Mouse (Mus musculus) heart, postnatal 0 days (tissue): ENCODE measurements around the gene Tspan1. TPM values are rescaled to one million over a fixed set of nuclear protein-coding genes. Genes with fewer than 3 reads are reported as not detected.

Experiments
- ATAC-seq: fragments of 200-750 bp; cut with Nextera tagmentation; 2 replicates; pipeline ENCODE4 v1.8.0; 2017; ENCODE audit warnings: low read depth, moderate number of reproducible peaks, moderate library complexity; ENCODE audit not compliant: insufficient read depth
- DNase-seq: peaks from one replicate; pipeline ENCODE4 v3.0.0-alpha.2; 2016; ENCODE audit warnings: low spot score
- H3K27ac ChIP-seq: fragments of 300-500 bp; sonication (generic); 2 replicates; pipeline ENCODE4 v1.5.1; 2014; ENCODE audit warnings: low read depth, mild to moderate bottlenecking
- H3K27me3 ChIP-seq: fragments of 300-500 bp; sonication (generic); 2 replicates; pipeline ENCODE4 v1.6.1; 2014; ENCODE audit warnings: low read length, mixed read lengths; ENCODE audit not compliant: control insufficient read depth, insufficient read depth
- H3K36me3 ChIP-seq: fragments of 300-500 bp; sonication (generic); replicated peaks from 2 replicates; pipeline ENCODE4 v1.6.1; 2014; ENCODE audit warnings: low read length, mixed read lengths; ENCODE audit not compliant: control insufficient read depth, insufficient read depth
- H3K4me1 ChIP-seq: fragments of 300-500 bp; sonication (generic); 2 replicates; pipeline ENCODE4 v1.6.1; 2014; ENCODE audit warnings: antibody characterized with exemption; ENCODE audit not compliant: control insufficient read depth, insufficient read depth
- H3K4me2 ChIP-seq: fragments of 300-500 bp; sonication (generic); 2 replicates; pipeline ENCODE4 v1.6.1; 2014; ENCODE audit warnings: low read depth, mild to moderate bottlenecking, low read length, moderate library complexity
- H3K4me3 ChIP-seq: fragments of 300-500 bp; sonication (generic); 2 replicates; pipeline ENCODE4 v1.5.1; 2014; ENCODE audit warnings: low read depth, low read length
- H3K9ac ChIP-seq: fragments of 300-500 bp; sonication (generic); replicated peaks from 2 replicates; pipeline ENCODE4 v1.6.1; 2014; ENCODE audit warnings: low read depth, low read length, mixed read lengths
- H3K9me3 ChIP-seq: fragments of 300-500 bp; sonication (generic); replicated peaks from 2 replicates; pipeline ENCODE4 v1.6.1; 2016; ENCODE audit warnings: low read length; ENCODE audit not compliant: control insufficient read depth
- CTCF ChIP-seq: IDR thresholded peaks from 2 replicates; pipeline ENCODE4 v1.5.1; 2016; ENCODE audit warnings: antibody characterized with exemption, control low read depth, low read depth
- EP300 ChIP-seq: IDR thresholded peaks from 2 replicates; pipeline ENCODE4 v1.6.1; 2016; ENCODE audit warnings: antibody characterized with exemption, low read depth
- WGBS: fragments of 180-500 bp; shearing (Covaris S2); extraction: QIAGEN DNeasy Blood & Tissue Kit; methylation state at CpG from one replicate; pipeline ENCODE4 v1.1.7; 2014; 5-methylcytosine and 5-hydroxymethylcytosine counted together
- polyA plus RNA-seq: library from polyadenylated mRNA; unstranded; fragments of >200 nt; fragmentation: Nextera tagmentation; extraction: Ambion mirVana; gene quantifications from 2 replicates; pipeline ENCODE4 v1.2.1, GENCODE M21; 2015
- total RNA-seq: library from RNA; depleted of rRNA; stranded (reverse); fragments of >200 nt; gene quantifications from 2 replicates; pipeline ENCODE4 v1.2.3, GENCODE M21; 2014; ENCODE audit warnings: low replicate concordance

Gene Tspan1
- total and polyA plus RNA-seq, 2 experiments from 2014 or later, result not detected

GRCm38 (mm10) chr4:116149812-116150155 lies 17.6 kb downstream of the Tspan1 start:
- Histone ChIP-seq H3K27me3 (no peaks in the 10 kb centered on the region), H3K4me3 (peak overlapping the region; percentile 76), H3K4me1 (peaks cover 10% of the 10 kb centered on the region; the same call in 1 of the 2 replicates), H3K27ac (peak overlapping the region; percentile 93), H3K36me3 (peaks cover 31% of the 10 kb centered on the region), H3K9me3 (no peaks in the 10 kb centered on the region), H3K9ac (peak overlapping the region; percentile 94), H3K4me2 (peak overlapping the region; percentile 72)
- TF ChIP-seq EP300 (no peak), CTCF (no peak)
- DNase-seq, result peak; percentile 23
- ATAC-seq, result no peak; the same call in 1 of the 2 replicates
- WGBS, result 18% methylated on average over 6 of the region's 6 CpGs

DNA sequence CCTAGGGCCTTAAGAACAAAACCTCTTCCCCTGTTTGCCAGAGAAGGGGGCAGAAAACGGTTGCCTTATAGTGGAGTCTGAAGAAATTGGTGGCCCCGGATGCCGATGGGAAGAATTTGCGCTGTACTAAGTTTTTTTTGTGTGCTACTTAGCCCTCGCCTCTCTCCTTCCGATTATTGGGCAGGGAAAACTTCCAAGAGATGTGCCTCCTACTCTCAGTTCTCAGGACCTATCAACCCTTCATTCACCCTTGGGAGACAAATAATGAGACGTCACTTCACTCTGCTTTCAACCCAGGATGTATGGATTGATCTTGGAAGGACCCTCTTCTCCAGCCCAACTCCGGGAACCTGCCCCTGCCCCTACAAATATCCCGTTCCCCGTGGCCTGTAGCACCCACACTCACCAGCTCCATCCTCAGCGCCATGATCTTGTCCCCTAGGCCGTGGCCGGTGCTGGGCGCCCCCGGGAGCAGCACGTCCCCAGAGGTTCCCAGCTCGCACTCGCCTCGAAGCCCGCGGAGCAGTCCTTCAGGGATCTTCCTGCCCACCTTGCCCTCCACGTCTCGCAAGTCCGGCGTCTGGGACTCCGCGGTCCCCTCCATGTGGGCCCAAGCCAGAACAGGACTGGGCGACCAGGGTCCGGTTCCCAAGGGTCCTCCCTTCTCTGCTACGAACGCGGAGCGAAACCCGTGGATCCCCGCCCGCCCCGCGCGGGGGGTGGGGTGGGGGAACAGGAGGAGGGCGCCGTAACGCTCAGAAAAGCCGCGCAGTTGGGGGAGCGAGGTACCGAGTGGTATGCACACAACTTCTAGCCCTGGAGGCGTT lies 23.3 kb downstream of the Tspan1 start:
- no peaks in the 10 kb centered on the region for H3K36me3 ChIP-seq
- ATAC-seq, result peak; percentile 53
- peak overlapping the region; percentile 96 for H3K4me2 ChIP-seq
- no peak overlapping the region for H3K27ac ChIP-seq
- no peak for TF ChIP-seq CTCF
- no peak for TF ChIP-seq EP300
- H3K27me3 ChIP-seq, result 0 out of 2 replicates have a peak, but pooled peaks cover 2% of the 10 kb centered on the region
- H3K9ac ChIP-seq, result peak overlapping the region; percentile 70
- DNase-seq, result peak; percentile 14
- H3K4me3 ChIP-seq, result peak overlapping the region; percentile 79
- under 1% methylated on average over 47 of the region's 47 CpGs for WGBS
- peaks cover 18% of the 10 kb centered on the region; the same call in 1 of the 2 replicates for H3K4me1 ChIP-seq
- no peaks in the 10 kb centered on the region for H3K9me3 ChIP-seq

DNA sequence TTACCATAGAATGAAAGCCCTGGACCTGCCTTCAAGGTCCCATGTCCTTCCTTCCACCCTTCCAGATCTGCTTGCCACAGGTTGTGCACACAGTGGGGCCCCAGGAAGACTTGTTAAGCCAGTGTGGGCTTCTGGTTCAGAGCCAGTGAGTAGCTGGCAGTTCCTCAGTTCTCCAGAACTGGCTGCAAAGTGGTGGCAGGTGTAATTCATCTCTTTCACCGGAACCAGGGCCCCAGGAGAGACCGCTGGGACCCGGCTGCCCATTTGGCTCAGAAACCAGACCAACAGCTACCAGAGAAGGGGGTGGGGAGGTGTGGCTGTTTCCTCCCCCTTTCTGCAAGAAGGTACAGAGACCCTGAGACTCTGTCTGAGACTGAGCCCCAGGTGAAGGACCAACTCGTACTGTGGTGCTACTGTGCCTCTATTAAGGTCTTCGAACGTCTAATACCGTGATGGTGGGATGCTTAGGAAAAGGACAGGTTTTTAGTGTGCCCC lies 24.0 kb downstream of the Tspan1 start:
- Histone ChIP-seq H3K4me1 (peaks cover 18% of the 10 kb centered on the region; the same call in 1 of the 2 replicates), H3K36me3 (no peaks in the 10 kb centered on the region), H3K4me3 (peak overlapping the region; percentile 79), H3K9me3 (no peaks in the 10 kb centered on the region), H3K4me2 (peak overlapping the region; percentile 96), H3K27me3 (0 out of 2 replicates have a peak, but pooled peaks cover 2% of the 10 kb centered on the region), H3K27ac (no peak overlapping the region), H3K9ac (peak overlapping the region; percentile 70; the same call in 1 of the 2 replicates)
- DNase-seq, result no peak
- 15% methylated on average over 7 of the region's 7 CpGs for WGBS
- TF ChIP-seq EP300 (no peak), CTCF (no peak)
- ATAC-seq, result no peak

DNA sequence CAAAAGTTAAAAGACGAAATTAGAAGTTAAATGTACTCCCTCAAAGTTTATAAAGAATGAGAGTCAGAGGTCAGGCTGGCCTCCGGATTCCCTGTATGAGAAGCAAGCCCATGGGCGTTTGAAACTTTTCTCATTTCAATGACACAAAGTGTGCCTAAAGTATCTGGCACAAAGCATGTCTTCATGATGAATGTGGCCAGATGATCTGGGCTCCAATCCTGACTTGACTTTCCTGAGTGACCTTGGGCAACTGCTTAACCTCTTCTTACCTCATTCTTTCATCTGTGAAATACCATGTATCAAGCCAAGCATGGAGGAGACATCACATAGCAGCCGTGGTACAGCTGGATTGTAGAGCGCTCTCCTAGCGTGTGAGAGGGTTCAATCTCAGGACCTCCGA lies 25.1 kb downstream of the Tspan1 start:
- no peaks in the 10 kb centered on the region for H3K36me3 ChIP-seq
- no peaks in the 10 kb centered on the region for H3K9me3 ChIP-seq
- 0 out of 2 replicates have a peak, but pooled peaks cover 2% of the 10 kb centered on the region for H3K27me3 ChIP-seq
- DNase-seq (no peak), ATAC-seq (no peak)
- TF ChIP-seq CTCF (no peak), EP300 (no peak)
- no peak overlapping the region for H3K9ac ChIP-seq
- no peak overlapping the region for H3K27ac ChIP-seq
- H3K4me3 ChIP-seq, result no peak overlapping the region
- H3K4me2 ChIP-seq, result no peak overlapping the region
- WGBS, result 85% methylated on average over 7 of the region's 7 CpGs
- peaks cover 18% of the 10 kb centered on the region; the same call in 1 of the 2 replicates for H3K4me1 ChIP-seq

GRCm38 (mm10) chr4:116141736-116142135 lies 25.7 kb downstream of the Tspan1 start:
- H3K4me3 ChIP-seq, result no peak overlapping the region
- no peaks in the 10 kb centered on the region for H3K9me3 ChIP-seq
- H3K4me2 ChIP-seq, result no peak overlapping the region
- no peak for TF ChIP-seq CTCF
- no peak for TF ChIP-seq EP300
- H3K36me3 ChIP-seq, result no peaks in the 10 kb centered on the region
- no peak overlapping the region for H3K9ac ChIP-seq
- H3K4me1 ChIP-seq, result peaks cover 18% of the 10 kb centered on the region; the same call in 1 of the 2 replicates
- no peak overlapping the region for H3K27ac ChIP-seq
- DNase-seq (no peak), ATAC-seq (no peak)
- 82% methylated on average over 1 of the region's 1 CpGs for WGBS
- H3K27me3 ChIP-seq, result 0 out of 2 replicates have a peak, but pooled peaks cover 2% of the 10 kb centered on the region
